Mouse (Mus musculus) MEL (cell line): ENCODE data around the gene Aff3. TPM values are rescaled to one million over a fixed set of nuclear protein-coding genes. Genes with fewer than 3 reads are reported as not detected.

Experiments used
- DNase-seq: peaks from one replicate; pipeline ENCODE4 v3.0.0; 2011; ENCODE audit warnings: low read depth, low spot score
- H3K27ac ChIP-seq: 2 replicates; pipeline ENCODE4 v1.5.1; 2012; ENCODE audit warnings: low read depth, mild to moderate bottlenecking, control low read depth, low read length, moderate library complexity; ENCODE audit not compliant: control insufficient read depth
- H3K27me3 ChIP-seq, 2 experiments: fragments of 150-350 bp in 1 of 2; sonication (generic) in 1 of 2; 2 replicates each; pipeline ENCODE4 v1.6.1; 2012; ENCODE audit warnings: low read length in 2 of 2, mild to moderate bottlenecking in 2 of 2, improper control_type of control experiment in 1 of 2, moderate library complexity in 1 of 2; ENCODE audit not compliant: insufficient read depth in 2 of 2, control insufficient read depth in 1 of 2
- H3K36me3 ChIP-seq, 2 experiments: 2 replicates each; pipeline ENCODE4 v1.6.1; 2012 to 2014; ENCODE audit warnings: low read length in 2 of 2, improper control_type of control experiment in 1 of 2, inconsistent platforms in 1 of 2, mild to moderate bottlenecking in 1 of 2; ENCODE audit not compliant: insufficient read depth in 2 of 2, control insufficient read depth in 1 of 2
- H3K4me1 ChIP-seq, 2 experiments: fragments of 150-350 bp in 1 of 2; sonication (generic) in 1 of 2; 2 replicates each; pipeline ENCODE4 v1.6.1; 2012; ENCODE audit warnings: low read length in 2 of 2, improper control_type of control experiment in 1 of 2, mild to moderate bottlenecking in 1 of 2; ENCODE audit not compliant: insufficient read depth in 2 of 2, control insufficient read depth in 1 of 2
- H3K4me3 ChIP-seq, 2 experiments: fragments of 150-350 bp in 1 of 2; sonication (generic) in 1 of 2; 2 replicates each; pipeline ENCODE4 v1.5.1; 2012; ENCODE audit warnings: low read depth in 2 of 2, low read length in 2 of 2, mild to moderate bottlenecking in 2 of 2, moderate library complexity in 2 of 2, control low read depth in 1 of 2, improper control_type of control experiment in 1 of 2; ENCODE audit not compliant: control insufficient read depth in 1 of 2, insufficient read depth in 1 of 2
- H3K79me2 ChIP-seq: 2 replicates; pipeline ENCODE4 v1.6.1; 2012; ENCODE audit warnings: mild to moderate bottlenecking, low read length, moderate library complexity; ENCODE audit not compliant: control insufficient read depth, poor library complexity, insufficient read depth
- H3K9ac ChIP-seq: 2 replicates; pipeline ENCODE4 v1.6.1; 2012; ENCODE audit warnings: low read depth, mild to moderate bottlenecking, control low read depth, low read length, moderate library complexity; ENCODE audit not compliant: control insufficient read depth, poor library complexity, severe bottlenecking
- H3K9me3 ChIP-seq: fragments of 150-350 bp; sonication (generic); replicated peaks from 2 replicates; pipeline ENCODE4 v1.6.1; 2012; ENCODE audit warnings: mild to moderate bottlenecking, low read length, improper control_type of control experiment, moderate library complexity; ENCODE audit not compliant: insufficient read depth
- BHLHE40 ChIP-seq: IDR thresholded peaks from 2 replicates; pipeline ENCODE4 v1.6.1; 2012; ENCODE audit warnings: low read depth, mild to moderate bottlenecking, inconsistent platforms, low read length, improper control_type of control experiment, borderline replicate concordance
- CHD1 ChIP-seq: IDR thresholded peaks from 2 replicates; pipeline ENCODE4 v1.6.1; 2012; ENCODE audit warnings: low read depth, mild to moderate bottlenecking, inconsistent platforms, low read length, improper control_type of control experiment
- CHD2 ChIP-seq: IDR thresholded peaks from 2 replicates; pipeline ENCODE4 v1.6.1; 2011; ENCODE audit warnings: low read length, improper control_type of control experiment
- CTCF ChIP-seq, 3 experiments: IDR thresholded peaks in 2 of 3; conservative IDR thresholded peaks in 1 of 3; 2 replicates each; pipeline ENCODE4 v1.5.1; 2011 to 2012; ENCODE audit warnings: low read length in 3 of 3, low read depth in 2 of 3, mild to moderate bottlenecking in 2 of 3, improper control_type of control experiment in 1 of 3, inconsistent platforms in 1 of 3, mixed read lengths in 1 of 3, moderate library complexity in 1 of 3; ENCODE audit not compliant: control insufficient read depth in 1 of 3, insufficient read depth in 1 of 3, poor library complexity in 1 of 3, severe bottlenecking in 1 of 3
- E2F4 ChIP-seq: IDR thresholded peaks from 2 replicates; pipeline ENCODE4 v1.6.1; 2011; ENCODE audit warnings: low read depth, low read length, improper control_type of control experiment, borderline replicate concordance
- ELF1 ChIP-seq: IDR thresholded peaks from 2 replicates; pipeline ENCODE4 v1.6.1; 2014; ENCODE audit warnings: low read depth, mild to moderate bottlenecking, inconsistent platforms, low read length, improper control_type of control experiment, moderate library complexity
- EP300 ChIP-seq, 2 experiments: IDR thresholded peaks; 2 replicates each; pipeline ENCODE4 v1.6.1; 2011; ENCODE audit warnings: improper control_type of control experiment in 2 of 2, low read length in 2 of 2, low read depth in 1 of 2, mild to moderate bottlenecking in 1 of 2
- ETS1 ChIP-seq: IDR thresholded peaks from 2 replicates; pipeline ENCODE4 v1.6.1; 2012; ENCODE audit warnings: low read depth, mild to moderate bottlenecking, inconsistent platforms, low read length, improper control_type of control experiment, moderate library complexity
- GATA1 ChIP-seq: IDR thresholded peaks from 2 replicates; pipeline ENCODE4 v1.6.1; 2011; ENCODE audit warnings: low read depth, low read length, improper control_type of control experiment
- HCFC1 ChIP-seq: IDR thresholded peaks from 2 replicates; pipeline ENCODE4 v1.6.1; 2012; ENCODE audit warnings: low read depth, mild to moderate bottlenecking, inconsistent platforms, low read length, improper control_type of control experiment, moderate library complexity
- KAT2A ChIP-seq: conservative IDR thresholded peaks from 2 replicates; pipeline ENCODE4 v1.6.1; 2012; ENCODE audit warnings: low read depth, low read length, improper control_type of control experiment, inconsistent platforms
- MAFK ChIP-seq: IDR thresholded peaks from 2 replicates; pipeline ENCODE4 v1.6.1; 2011; ENCODE audit warnings: low read depth, mild to moderate bottlenecking, low read length, improper control_type of control experiment, borderline replicate concordance
- MAX ChIP-seq: IDR thresholded peaks from 2 replicates; pipeline ENCODE4 v1.6.1; 2011; ENCODE audit warnings: low read length, improper control_type of control experiment
- MYB ChIP-seq: IDR thresholded peaks from 2 replicates; pipeline ENCODE4 v1.6.1; 2011; ENCODE audit warnings: mild to moderate bottlenecking, low read depth, low read length, improper control_type of control experiment
- MYC ChIP-seq: IDR thresholded peaks from 2 replicates; pipeline ENCODE4 v1.6.1; 2011; ENCODE audit warnings: low read depth, mild to moderate bottlenecking, low read length, improper control_type of control experiment, moderate library complexity
- NRF1 ChIP-seq: IDR thresholded peaks from 2 replicates; pipeline ENCODE4 v1.6.1; 2014; ENCODE audit warnings: low read depth, mild to moderate bottlenecking, inconsistent platforms, low read length, improper control_type of control experiment, moderate library complexity; ENCODE audit not compliant: poor library complexity, insufficient read depth, severe bottlenecking
- POLR2A ChIP-seq, 2 experiments: IDR thresholded peaks; 2 replicates each; pipeline ENCODE4 v1.6.1; 2011 to 2012; ENCODE audit warnings: low read length in 2 of 2, mild to moderate bottlenecking in 2 of 2, control low read depth in 1 of 2, improper control_type of control experiment in 1 of 2, low read depth in 1 of 2, moderate library complexity in 1 of 2; ENCODE audit not compliant: control insufficient read depth in 1 of 2, insufficient read depth in 1 of 2, poor library complexity in 1 of 2
- RCOR1 ChIP-seq: IDR thresholded peaks from 2 replicates; pipeline ENCODE4 v1.6.1; 2012; ENCODE audit warnings: low read depth, mild to moderate bottlenecking, inconsistent platforms, low read length, improper control_type of control experiment
- SMC3 ChIP-seq: IDR thresholded peaks from 2 replicates; pipeline ENCODE4 v1.6.1; 2011; ENCODE audit warnings: low read depth, low read length, improper control_type of control experiment
- TBP ChIP-seq: IDR thresholded peaks from 2 replicates; pipeline ENCODE4 v1.8.0; 2011; ENCODE audit warnings: low read depth, low read length, improper control_type of control experiment
- TCF12 ChIP-seq: IDR thresholded peaks from 2 replicates; pipeline ENCODE4 v1.6.1; 2014; ENCODE audit warnings: low read depth, mild to moderate bottlenecking, inconsistent platforms, low read length, improper control_type of control experiment, moderate library complexity
- USF1 ChIP-seq: IDR thresholded peaks from 2 replicates; pipeline ENCODE4 v1.6.1; 2014; ENCODE audit warnings: low read depth, mild to moderate bottlenecking, inconsistent platforms, low read length, improper control_type of control experiment, moderate library complexity
- ZMIZ1 ChIP-seq: IDR thresholded peaks from 2 replicates; pipeline ENCODE4 v1.6.1; 2012; ENCODE audit warnings: low read depth, mild to moderate bottlenecking, inconsistent platforms, low read length, improper control_type of control experiment, moderate library complexity
- ZNF384 ChIP-seq: IDR thresholded peaks from 2 replicates; pipeline ENCODE4 v1.6.1; 2012; ENCODE audit warnings: low read depth, mild to moderate bottlenecking, inconsistent platforms, low read length, improper control_type of control experiment
- polyA plus RNA-seq, 2 experiments: library from polyadenylated mRNA; stranded (reverse) in 1 of 2; unstranded in 1 of 2; fragments of >175 nt in 1 of 2; fragments of >200 nt in 1 of 2; gene quantifications; 2 replicates each; pipeline versions ENCODE4 v1.2.1 to v1.2.4; 2012; ENCODE audit warnings: low replicate concordance in 2 of 2, low read depth in 1 of 2; ENCODE audit not compliant: insufficient read length in 2 of 2, insufficient read depth in 1 of 2, missing spikeins in 1 of 2
- total RNA-seq: library from RNA; depleted of rRNA; stranded (reverse); fragments of 300-350 nt; gene quantifications from 2 replicates; pipeline ENCODE4 v1.2.3, GENCODE M21; 2012

The Aff3 gene
- total and polyA plus RNA-seq, 3 experiments: 18.5 to 41.1 (median 25.4) TPM

DNA sequence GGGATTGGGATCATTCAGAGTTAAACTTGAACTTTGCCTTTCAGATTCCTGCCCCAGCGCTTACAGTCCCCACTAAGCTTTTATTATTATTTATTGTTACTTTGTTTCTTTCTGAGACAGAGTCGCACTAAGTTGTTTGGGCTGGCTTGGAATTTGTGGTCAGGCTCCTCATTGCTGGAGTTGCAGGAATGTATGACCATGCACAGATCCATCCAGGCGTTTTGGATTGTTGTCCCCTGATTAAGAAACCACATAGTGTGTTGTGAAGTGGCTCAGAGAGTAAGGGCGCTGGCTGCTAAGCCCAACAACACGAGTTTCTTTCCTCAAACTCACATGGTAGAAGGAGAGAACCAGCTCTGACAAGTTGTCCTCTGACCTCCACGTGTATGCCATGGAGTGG lies 35.9 kb upstream of the Aff3 start:
- Histone ChIP-seq H3K9me3 (no peaks in the 10 kb centered on the region), H3K79me2 (no peaks in the 10 kb centered on the region), H3K27me3 (no peaks in the 10 kb centered on the region), H3K4me1 (peaks cover 3 to 10% of the 10 kb centered on the region in 2 experiments; a peak in 3 of 4 replicates), H3K36me3 (peaks cover 0 to 11% of the 10 kb centered on the region in 2 experiments; a peak in 2 of 4 replicates), H3K27ac (no peak overlapping the region), H3K4me3 (no peak overlapping the region), H3K9ac (no peak overlapping the region)
- TF ChIP-seq MAFK: no peak
- TF ChIP-seq MAX: no peak
- no peak for TF ChIP-seq CTCF (IDR thresholded peaks at IDR 0.05 in 2 of 3, conservative IDR thresholded peaks at IDR 0.05 in 1 of 3; ENCODE audit: control insufficient read depth in 1 of 3, insufficient read depth in 1 of 3, low read depth in 2 of 3, low read length in 3 of 3, poor library complexity in 1 of 3, severe bottlenecking in 1 of 3)
- TF ChIP-seq KAT2A: no peak
- TF ChIP-seq ZNF384: no peak
- TF ChIP-seq POLR2A (IDR thresholded peaks at IDR 0.05; ENCODE audit: control insufficient read depth in 1 of 2, insufficient read depth in 1 of 2, low read depth in 1 of 2, low read length in 2 of 2, poor library complexity in 1 of 2): no peak
- no peak for DNase-seq

- Histone ChIP-seq H3K27me3 (no peaks in the 10 kb centered on the region), H3K4me1 (peaks cover 8 to 21% of the 10 kb centered on the region in 2 experiments), H3K79me2 (no peaks in the 10 kb centered on the region), H3K36me3 (peaks cover 0 to 24% of the 10 kb centered on the region in 2 experiments; a peak in 2 of 4 replicates), H3K27ac (no peak overlapping the region), H3K9ac (no peak overlapping the region), H3K9me3 (no peaks in the 10 kb centered on the region), H3K4me3 (no peak overlapping the region)
- DNase-seq: no peak
- TF ChIP-seq CHD2: no peak
- no peak for TF ChIP-seq MYB
- no peak for TF ChIP-seq MAX
- TF ChIP-seq NRF1: no peak
Measured at GRCm38 (mm10) chr1:38699244-38699643, 34.5 kb upstream of the Aff3 start.

- H3K27me3 ChIP-seq: no peaks in the 10 kb centered on the region
- TF ChIP-seq EP300 (IDR thresholded peaks at IDR 0.05; ENCODE audit: low read depth in 1 of 2, low read length in 2 of 2): peak; percentile 41 to 71
- TF ChIP-seq BHLHE40: peak; percentile 99
- peak; percentile 53 for TF ChIP-seq RCOR1
- TF ChIP-seq CHD2: no peak
- TF ChIP-seq TBP: 0 out of 2 replicates have a peak, but pooled peaks have one; percentile 28
- no peak for TF ChIP-seq ELF1
- TF ChIP-seq ZMIZ1: no peak
- peak; percentile 73 for TF ChIP-seq GATA1
- TF ChIP-seq USF1: peak; percentile 75
- TF ChIP-seq TCF12: no peak; the same call in none of the 2 replicates
- TF ChIP-seq MAX: no peak
- TF ChIP-seq NRF1: no peak
- peak; percentile 71; the same call in 1 of the 2 replicates for TF ChIP-seq ETS1
- TF ChIP-seq MYC: peak; percentile 44; the same call in 1 of the 2 replicates
- TF ChIP-seq SMC3: no peak
- TF ChIP-seq E2F4: no peak
- no peak for TF ChIP-seq HCFC1
- no peak for TF ChIP-seq CHD1
- peak; percentile 63 for DNase-seq
- H3K27ac ChIP-seq: peak overlapping the region; percentile 76
- no peaks in the 10 kb centered on the region for H3K9me3 ChIP-seq
- peaks cover 0 to 41% of the 10 kb centered on the region in 2 experiments; a peak in 2 of 4 replicates for H3K36me3 ChIP-seq
- H3K4me3 ChIP-seq: no peak overlapping the region
- H3K79me2 ChIP-seq: no peaks in the 10 kb centered on the region
- H3K9ac ChIP-seq: peak overlapping the region; percentile 35; the same call in 1 of the 2 replicates
- H3K4me1 ChIP-seq: peaks cover 20 to 48% of the 10 kb centered on the region in 2 experiments
Measured at GRCm38 (mm10) chr1:38695812-38696681, 31.3 kb upstream of the Aff3 start.
